ENCODE assay signal across 8 mouse cellular contexts in the genomic region with DNA sequence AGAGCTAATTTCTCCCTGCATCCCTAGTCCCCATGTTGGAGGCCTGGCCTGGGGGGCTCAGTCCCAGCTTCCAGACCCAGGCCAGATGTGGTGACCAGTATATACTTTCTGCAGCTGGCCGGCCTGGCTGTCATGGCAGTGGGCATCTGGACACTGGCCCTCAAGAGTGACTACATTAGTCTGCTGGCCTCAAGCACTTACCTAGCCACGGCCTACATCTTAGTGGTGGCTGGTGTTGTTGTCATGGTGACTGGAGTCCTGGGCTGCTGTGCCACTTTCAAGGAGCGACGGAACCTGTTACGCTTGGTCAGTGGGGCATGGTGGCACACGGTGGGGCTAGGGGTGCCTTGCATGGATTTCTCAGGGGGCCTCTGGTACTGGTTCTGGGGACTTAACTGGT. TPM values are rescaled to one million over a fixed set of nuclear protein-coding genes. Genes with fewer than 3 reads are reported as not detected.
DNase-seq lines count a peak whose midpoint lies in the region; ATAC-seq and TF ChIP-seq lines count a peak whose summit lies in the region.

No protein-coding gene starts in this region.

- WGBS in kidney, adult 2 months: 52% methylated on average over 6 of the region's 6 CpGs
- WGBS in embryonic facial prominence, embryonic 10.5 days: 86% methylated on average over 6 of the region's 6 CpGs
- WGBS in intestine, embryonic 14.5 days: 87% methylated on average over 6 of the region's 6 CpGs
- WGBS in midbrain, embryonic 16.5 days: 55% methylated on average over 6 of the region's 6 CpGs

- no peaks in the 10 kb centered on the region for H3K36me3 ChIP-seq in kidney, adult 2 months (ENCODE audit: control insufficient read depth, insufficient read depth, low read length)
- H3K36me3 ChIP-seq in embryonic facial prominence, embryonic 10.5 days (replicated peaks): peaks cover 40% of the 10 kb centered on the region
- peaks cover 32% of the 10 kb centered on the region for H3K36me3 ChIP-seq in intestine, embryonic 14.5 days (ENCODE audit: control insufficient read depth, insufficient read depth, low read length)
- peaks cover 11% of the 10 kb centered on the region for H3K36me3 ChIP-seq in midbrain, embryonic 16.5 days (ENCODE audit: control insufficient read depth, insufficient read depth, low read length)

- DNase-seq in kidney, adult 2 months: peak; percentile 54
- no peak for DNase-seq in kidney, postnatal 14 days
- no peak for DNase-seq in embryonic facial prominence, embryonic 10.5 days (ENCODE audit: low spot score)
- no peak for DNase-seq in intestine, embryonic 14.5 days (ENCODE audit: low spot score)
- DNase-seq in gastrocnemius, postnatal 14 days: no peak
- DNase-seq in ovary, postnatal 14 days (ENCODE audit: low spot score): no peak

- no peak for ATAC-seq in intestine, embryonic 14.5 days (replicated peaks; ENCODE audit: low FRiP score, low TSS enrichment, low read depth)
- ATAC-seq in midbrain, embryonic 16.5 days: no peak
- ATAC-seq in activated CD4-positive, CD25-positive, alpha-beta regulatory T cell, adult 4 months: no peak

- TF ChIP-seq POLR2A in kidney, adult 2 months (IDR thresholded peaks at IDR 0.05; ENCODE audit: low read depth, low read length): no peak

- peak overlapping the region; percentile 29 for H3K9ac ChIP-seq in intestine, embryonic 14.5 days (ENCODE audit: low read length)
- peak overlapping the region; percentile 86 for H3K9ac ChIP-seq in midbrain, embryonic 16.5 days (ENCODE audit: low read depth, low read length)

- peaks cover 38% of the 10 kb centered on the region for H3K4me1 ChIP-seq in kidney, adult 2 months (ENCODE audit: control insufficient read depth, insufficient read depth, low read length)
- H3K4me1 ChIP-seq in embryonic facial prominence, embryonic 10.5 days: peaks cover 67% of the 10 kb centered on the region
- peaks cover 41% of the 10 kb centered on the region for H3K4me1 ChIP-seq in intestine, embryonic 14.5 days (replicated peaks; ENCODE audit: control insufficient read depth, insufficient read depth, low read length)
- peaks cover 44% of the 10 kb centered on the region for H3K4me1 ChIP-seq in midbrain, embryonic 16.5 days (ENCODE audit: control insufficient read depth, insufficient read depth, low read length)

- intact Hi-C loops in gastrocnemius, postnatal 14 days (cut with DNase I; ENCODE audit: low total_unique reads): no loop called here

- H3K9me3 ChIP-seq in embryonic facial prominence, embryonic 10.5 days: no peaks in the 10 kb centered on the region
- H3K9me3 ChIP-seq in intestine, embryonic 14.5 days (ENCODE audit: control insufficient read depth, low read length): no peaks in the 10 kb centered on the region
- no peaks in the 10 kb centered on the region for H3K9me3 ChIP-seq in midbrain, embryonic 16.5 days (replicated peaks; ENCODE audit: control insufficient read depth, low read length, poor library complexity, severe bottlenecking)

- H3K4me2 ChIP-seq in intestine, embryonic 14.5 days (ENCODE audit: low read length): peak overlapping the region; percentile 91
- peak overlapping the region; percentile 66 for H3K4me2 ChIP-seq in midbrain, embryonic 16.5 days (ENCODE audit: low read length)

- H3K27me3 ChIP-seq in kidney, adult 2 months (replicated peaks; ENCODE audit: control insufficient read depth, insufficient read depth, low read length): no peaks in the 10 kb centered on the region
- H3K27me3 ChIP-seq in embryonic facial prominence, embryonic 10.5 days (replicated peaks; ENCODE audit: low read depth, poor library complexity, severe bottlenecking): peaks cover 27% of the 10 kb centered on the region
- H3K27me3 ChIP-seq in intestine, embryonic 14.5 days (replicated peaks; ENCODE audit: control insufficient read depth, insufficient read depth, low read length): peaks cover 14% of the 10 kb centered on the region
- H3K27me3 ChIP-seq in midbrain, embryonic 16.5 days (ENCODE audit: control insufficient read depth, insufficient read depth, low read depth, low read length): peaks cover 25% of the 10 kb centered on the region

- peak overlapping the region; percentile 98 for H3K27ac ChIP-seq in kidney, adult 2 months (ENCODE audit: insufficient read depth, low read depth, low read length)
- H3K27ac ChIP-seq in embryonic facial prominence, embryonic 10.5 days (replicated peaks): peak overlapping the region; percentile 92
- H3K27ac ChIP-seq in intestine, embryonic 14.5 days (ENCODE audit: low read depth): peak overlapping the region; percentile 80
- H3K27ac ChIP-seq in midbrain, embryonic 16.5 days (ENCODE audit: low read length): peak overlapping the region; percentile 82

- H3K4me3 ChIP-seq in kidney, adult 2 months (ENCODE audit: insufficient read depth, low read depth, low read length): no peak overlapping the region
- H3K4me3 ChIP-seq in embryonic facial prominence, embryonic 10.5 days: peak overlapping the region; percentile 76
- H3K4me3 ChIP-seq in intestine, embryonic 14.5 days (ENCODE audit: low read depth, low read length): no peak overlapping the region
- peak overlapping the region; percentile 56; the same call in 1 of the 2 replicates for H3K4me3 ChIP-seq in midbrain, embryonic 16.5 days (ENCODE audit: low read depth, low read length)

- no peak for TF ChIP-seq CTCF in kidney, adult 2 months (conservative IDR thresholded peaks at IDR 0.05; ENCODE audit: insufficient read depth, insufficient read length, low read depth, low read length)

RNA-seq across cellular contexts. Expression of gene Cd151, which starts 2.2 kb away (rescaled TPM):
- polyA plus RNA-seq in kidney, adult 2 months (2012; rRNA removed): 274 and 343 TPM in 2 replicates
- polyA plus RNA-seq in embryonic facial prominence, embryonic 10.5 days (2016; fragmentation: Nextera tagmentation; extraction: Ambion mirVana): 20.6 and 22.4 TPM in 2 replicates
- 73.4 and 73.5 TPM in 2 replicates for polyA plus RNA-seq in intestine, embryonic 14.5 days (2014; fragmentation: Nextera tagmentation; extraction: Ambion mirVana)
- polyA plus RNA-seq in midbrain, embryonic 16.5 days (2015; fragmentation: Nextera tagmentation; extraction: Ambion mirVana): 17.1 and 17.5 TPM in 2 replicates
- polyA plus RNA-seq in activated CD4-positive, CD25-positive, alpha-beta regulatory T cell, adult 4 months (2017; shearing (Covaris generic)): 1 to 10 TPM; 8.3 to 8.7 TPM
- total RNA-seq in gastrocnemius, postnatal 14 days (2021): 10 to 100 TPM; 79.8 to 82.0 TPM

RNA-seq across cellular contexts. Expression of gene Polr2l, which starts 5.6 kb away (rescaled TPM):
- polyA plus RNA-seq in kidney, adult 2 months (2012; rRNA removed): 67.3 and 70.9 TPM in 2 replicates
- polyA plus RNA-seq in embryonic facial prominence, embryonic 10.5 days (2016; fragmentation: Nextera tagmentation; extraction: Ambion mirVana): 84.0 and 86.0 TPM in 2 replicates
- polyA plus RNA-seq in intestine, embryonic 14.5 days (2014; fragmentation: Nextera tagmentation; extraction: Ambion mirVana): 67.7 and 73.4 TPM in 2 replicates
- 73.3 and 74.0 TPM in 2 replicates for polyA plus RNA-seq in midbrain, embryonic 16.5 days (2015; fragmentation: Nextera tagmentation; extraction: Ambion mirVana)
- 10 to 100 TPM; 22.3 to 22.6 TPM for polyA plus RNA-seq in activated CD4-positive, CD25-positive, alpha-beta regulatory T cell, adult 4 months (2017; shearing (Covaris generic))
- total RNA-seq in gastrocnemius, postnatal 14 days (2021): 10 to 100 TPM; 47.7 to 49.8 TPM

RNA-seq across cellular contexts. Expression of gene Tspan4, which starts 5.7 kb away (rescaled TPM):
- polyA plus RNA-seq in kidney, adult 2 months (2012; rRNA removed): 143 and 162 TPM in 2 replicates
- 32.6 and 34.2 TPM in 2 replicates for polyA plus RNA-seq in embryonic facial prominence, embryonic 10.5 days (2016; fragmentation: Nextera tagmentation; extraction: Ambion mirVana)
- 75.1 and 83.9 TPM in 2 replicates for polyA plus RNA-seq in intestine, embryonic 14.5 days (2014; fragmentation: Nextera tagmentation; extraction: Ambion mirVana)
- polyA plus RNA-seq in midbrain, embryonic 16.5 days (2015; fragmentation: Nextera tagmentation; extraction: Ambion mirVana): 45.8 and 49.1 TPM in 2 replicates
- polyA plus RNA-seq in activated CD4-positive, CD25-positive, alpha-beta regulatory T cell, adult 4 months (2017; shearing (Covaris generic)): 1 to 10 TPM; 1.5 to 2.7 TPM
- total RNA-seq in gastrocnemius, postnatal 14 days (2021): 10 to 100 TPM; 15.3 TPM

RNA-seq across cellular contexts. Expression of gene Cracr2b, which starts 8.5 kb away (rescaled TPM):
- polyA plus RNA-seq in kidney, adult 2 months (2012; rRNA removed): 15.3 and 22.2 TPM in 2 replicates
- polyA plus RNA-seq in embryonic facial prominence, embryonic 10.5 days (2016; fragmentation: Nextera tagmentation; extraction: Ambion mirVana): 6.6 and 8.3 TPM in 2 replicates
- polyA plus RNA-seq in intestine, embryonic 14.5 days (2014; fragmentation: Nextera tagmentation; extraction: Ambion mirVana): 13.8 and 14.0 TPM in 2 replicates
- polyA plus RNA-seq in midbrain, embryonic 16.5 days (2015; fragmentation: Nextera tagmentation; extraction: Ambion mirVana): 6.6 and 7.1 TPM in 2 replicates
- polyA plus RNA-seq in activated CD4-positive, CD25-positive, alpha-beta regulatory T cell, adult 4 months (2017; shearing (Covaris generic)): not detected
- 10 to 100 TPM in 1 of 2 experiments, 1 to 10 TPM in 1; 6.5 to 14.3 TPM for total RNA-seq in gastrocnemius, postnatal 14 days (2021)

RNA-seq across cellular contexts. Expression of gene Pnpla2, which starts 14.4 kb away (rescaled TPM):
- 350 and 353 TPM in 2 replicates for polyA plus RNA-seq in kidney, adult 2 months (2012; rRNA removed)
- polyA plus RNA-seq in embryonic facial prominence, embryonic 10.5 days (2016; fragmentation: Nextera tagmentation; extraction: Ambion mirVana): 13.2 and 14.3 TPM in 2 replicates
- polyA plus RNA-seq in intestine, embryonic 14.5 days (2014; fragmentation: Nextera tagmentation; extraction: Ambion mirVana): 24.6 and 30.2 TPM in 2 replicates
- polyA plus RNA-seq in midbrain, embryonic 16.5 days (2015; fragmentation: Nextera tagmentation; extraction: Ambion mirVana): 16.9 and 17.7 TPM in 2 replicates
- 10 to 100 TPM; 58.2 to 70.2 TPM for polyA plus RNA-seq in activated CD4-positive, CD25-positive, alpha-beta regulatory T cell, adult 4 months (2017; shearing (Covaris generic))
- total RNA-seq in gastrocnemius, postnatal 14 days (2021): 100 to 1,000 TPM; 188 to 332 TPM

Comparison
In these comparisons a context has a peak if more than half of its experiments do, and no peak if none do; other contexts are left out.
1. H3K4me3 ChIP-seq: peak in embryonic facial prominence, embryonic 10.5 days (single experiment) and midbrain, embryonic 16.5 days (single experiment); none in kidney, adult 2 months (single experiment) and intestine, embryonic 14.5 days (single experiment).
2. Peak in every context shown above with its lines, with median percentiles within 50 percentile points of each other: H3K27ac ChIP-seq.